Mouse (Mus musculus): ENCODE data around the gene Ndufaf2. TPM values are rescaled to one million over a fixed set of nuclear protein-coding genes. Genes with fewer than 3 reads are reported as not detected.
A peak's percentile ranks its signal among the peaks of the same experiment; 100 is the strongest.

Gene Ndufaf2
- total RNA-seq, 2 experiments from 2014 or later = 55.0 to 68.2 TPM

GRCm38 (mm10) chr13:108144086-108144485 is 14.3 kb downstream of the Ndufaf2 start:
- no peak for ATAC-seq (replicated peaks; ENCODE audit: poor library complexity)

GRCm38 (mm10) chr13:108138403-108138977 is 19.9 kb downstream of the Ndufaf2 start:
- no peak for ATAC-seq (replicated peaks; ENCODE audit: poor library complexity)

- no peak for ATAC-seq (replicated peaks; ENCODE audit: poor library complexity)
Measured at GRCm38 (mm10) chr13:108135617-108136016, 22.8 kb downstream of the Ndufaf2 start.

- no peak for ATAC-seq (replicated peaks; ENCODE audit: poor library complexity)
Measured at GRCm38 (mm10) chr13:108132031-108132819, 26.2 kb downstream of the Ndufaf2 start.

GRCm38 (mm10) chr13:108130737-108131136 is 27.7 kb downstream of the Ndufaf2 start:
- no peak for ATAC-seq (replicated peaks; ENCODE audit: poor library complexity)

- peak; percentile 65 for ATAC-seq (replicated peaks; ENCODE audit: poor library complexity)
Measured at GRCm38 (mm10) chr13:108129070-108129469, 29.4 kb downstream of the Ndufaf2 start.

- ATAC-seq (replicated peaks; ENCODE audit: poor library complexity) = no peak
Measured at GRCm38 (mm10) chr13:108127883-108128282, 30.5 kb downstream of the Ndufaf2 start.

GRCm38 (mm10) chr13:108127130-108127529 is 31.3 kb downstream of the Ndufaf2 start:
- ATAC-seq (replicated peaks; ENCODE audit: poor library complexity) = peak; percentile 81

GRCm38 (mm10) chr13:108126246-108126645 is 32.2 kb downstream of the Ndufaf2 start:
- ATAC-seq (replicated peaks; ENCODE audit: poor library complexity) = no peak

GRCm38 (mm10) chr13:108124096-108124495 is 34.3 kb downstream of the Ndufaf2 start:
- no peak for ATAC-seq (replicated peaks; ENCODE audit: poor library complexity)

- no peak for ATAC-seq (replicated peaks; ENCODE audit: poor library complexity)
Measured at GRCm38 (mm10) chr13:108123109-108123723, 35.2 kb downstream of the Ndufaf2 start.

- ATAC-seq (replicated peaks; ENCODE audit: poor library complexity) = no peak
Measured at GRCm38 (mm10) chr13:108119411-108120310, 38.8 kb downstream of the Ndufaf2 start.

GRCm38 (mm10) chr13:108118188-108118587 is 40.2 kb downstream of the Ndufaf2 start:
- ATAC-seq (replicated peaks; ENCODE audit: poor library complexity) = no peak

GRCm38 (mm10) chr13:108117654-108118053 is 40.8 kb downstream of the Ndufaf2 start:
- ATAC-seq (replicated peaks; ENCODE audit: poor library complexity) = no peak

GRCm38 (mm10) chr13:108114257-108114656 is 44.2 kb downstream of the Ndufaf2 start:
- ATAC-seq (replicated peaks; ENCODE audit: poor library complexity) = no peak

GRCm38 (mm10) chr13:108113536-108113935 is 44.9 kb downstream of the Ndufaf2 start:
- no peak for ATAC-seq (replicated peaks; ENCODE audit: poor library complexity)

- no peak for ATAC-seq (replicated peaks; ENCODE audit: poor library complexity)
Measured at GRCm38 (mm10) chr13:108110929-108111328, 47.5 kb downstream of the Ndufaf2 start.

GRCm38 (mm10) chr13:108100700-108101099 is 57.7 kb downstream of the Ndufaf2 start:
- no peak for ATAC-seq (replicated peaks; ENCODE audit: poor library complexity)

- ATAC-seq (replicated peaks; ENCODE audit: poor library complexity) = no peak
Measured at GRCm38 (mm10) chr13:108096446-108096845, 62.0 kb downstream of the Ndufaf2 start.

GRCm38 (mm10) chr13:108095617-108096016 is 62.8 kb downstream of the Ndufaf2 start:
- no peak for ATAC-seq (replicated peaks; ENCODE audit: poor library complexity)

- ATAC-seq (replicated peaks; ENCODE audit: poor library complexity) = no peak
Measured at GRCm38 (mm10) chr13:108094681-108095080, 63.7 kb downstream of the Ndufaf2 start.
